Mouse (Mus musculus): Measurements from ENCODE around the gene Emc10. TPM values are rescaled to one million over a fixed set of nuclear protein-coding genes. Genes with fewer than 3 reads are reported as not detected.

Emc10 gene
- polyA plus RNA-seq, 1 experiment, result 67.7 TPM

GRCm38 (mm10) chr7:44498922-44499321 is 2.6 kb upstream of the Emc10 start:
- Histone ChIP-seq H3K4me1 (ENCODE audit: control insufficient read depth, insufficient read depth, low read length) (no peaks in the 10 kb centered on the region), H3K9me3 (replicated peaks; ENCODE audit: control insufficient read depth, insufficient read depth, low read length, poor library complexity, severe bottlenecking) (no peaks in the 10 kb centered on the region), H3K9ac (ENCODE audit: low read depth, poor library complexity, severe bottlenecking) (no peak overlapping the region), H3K36me3 (ENCODE audit: control insufficient read depth, insufficient read depth, low read length, poor library complexity, severe bottlenecking) (no peaks in the 10 kb centered on the region), H3K27ac (ENCODE audit: insufficient read depth, low read length) (no peak overlapping the region), H3K4me3 (ENCODE audit: low read depth, low read length) (no peak overlapping the region), H3K27me3 (ENCODE audit: control insufficient read depth, insufficient read depth, low read length, poor library complexity, severe bottlenecking) (no peaks in the 10 kb centered on the region)
- TF ChIP-seq EP300 (IDR thresholded peaks at IDR 0.05; ENCODE audit: insufficient read depth, low read depth, low read length) (no peak), POLR2A (IDR thresholded peaks at IDR 0.05; ENCODE audit: insufficient read depth, low read length) (no peak), CTCF (IDR thresholded peaks at IDR 0.05; ENCODE audit: low read depth, low read length) (no peak)

- no peaks in the 10 kb centered on the region for H3K4me1 ChIP-seq (ENCODE audit: control insufficient read depth, insufficient read depth, low read length)
- peak overlapping the region; percentile 62 for H3K9ac ChIP-seq (ENCODE audit: low read depth, poor library complexity, severe bottlenecking)
- H3K27me3 ChIP-seq (ENCODE audit: control insufficient read depth, insufficient read depth, low read length, poor library complexity, severe bottlenecking), result no peaks in the 10 kb centered on the region
- TF ChIP-seq CTCF (IDR thresholded peaks at IDR 0.05; ENCODE audit: low read depth, low read length) (no peak), POLR2A (IDR thresholded peaks at IDR 0.05; ENCODE audit: insufficient read depth, low read length) (no peak), EP300 (IDR thresholded peaks at IDR 0.05; ENCODE audit: insufficient read depth, low read depth, low read length) (no peak)
- peak overlapping the region; percentile 41 for H3K4me3 ChIP-seq (ENCODE audit: low read depth, low read length)
- H3K36me3 ChIP-seq (ENCODE audit: control insufficient read depth, insufficient read depth, low read length, poor library complexity, severe bottlenecking), result no peaks in the 10 kb centered on the region
- no peaks in the 10 kb centered on the region for H3K9me3 ChIP-seq (replicated peaks; ENCODE audit: control insufficient read depth, insufficient read depth, low read length, poor library complexity, severe bottlenecking)
- peak overlapping the region; percentile 31; the same call in 1 of the 2 replicates for H3K27ac ChIP-seq (ENCODE audit: insufficient read depth, low read length)
These were observed 1.2 kb upstream of the Emc10 start for GRCm38 (mm10) chr7:44497361-44498055.

GRCm38 (mm10) chr7:44496771-44497109 is 411 bp upstream of the Emc10 start:
- Histone ChIP-seq H3K27me3 (ENCODE audit: control insufficient read depth, insufficient read depth, low read length, poor library complexity, severe bottlenecking) (no peaks in the 10 kb centered on the region), H3K4me1 (ENCODE audit: control insufficient read depth, insufficient read depth, low read length) (no peaks in the 10 kb centered on the region), H3K9ac (ENCODE audit: low read depth, poor library complexity, severe bottlenecking) (peak overlapping the region; percentile 62), H3K36me3 (ENCODE audit: control insufficient read depth, insufficient read depth, low read length, poor library complexity, severe bottlenecking) (no peaks in the 10 kb centered on the region), H3K27ac (ENCODE audit: insufficient read depth, low read length) (peak overlapping the region; percentile 81), H3K9me3 (replicated peaks; ENCODE audit: control insufficient read depth, insufficient read depth, low read length, poor library complexity, severe bottlenecking) (no peaks in the 10 kb centered on the region), H3K4me3 (ENCODE audit: low read depth, low read length) (peak overlapping the region; percentile 81)
- TF ChIP-seq POLR2A (IDR thresholded peaks at IDR 0.05; ENCODE audit: insufficient read depth, low read length) (no peak), CTCF (IDR thresholded peaks at IDR 0.05; ENCODE audit: low read depth, low read length) (no peak), EP300 (IDR thresholded peaks at IDR 0.05; ENCODE audit: insufficient read depth, low read depth, low read length) (no peak)

GRCm38 (mm10) chr7:44495086-44495485 is 1.2 kb downstream of the Emc10 start:
- H3K9ac ChIP-seq (ENCODE audit: low read depth, poor library complexity, severe bottlenecking), result peak overlapping the region; percentile 80
- no peak for TF ChIP-seq EP300 (IDR thresholded peaks at IDR 0.05; ENCODE audit: insufficient read depth, low read depth, low read length)
- TF ChIP-seq CTCF (IDR thresholded peaks at IDR 0.05; ENCODE audit: low read depth, low read length), result no peak
- no peak for TF ChIP-seq POLR2A (IDR thresholded peaks at IDR 0.05; ENCODE audit: insufficient read depth, low read length)
- H3K36me3 ChIP-seq (ENCODE audit: control insufficient read depth, insufficient read depth, low read length, poor library complexity, severe bottlenecking), result no peaks in the 10 kb centered on the region
- H3K27ac ChIP-seq (ENCODE audit: insufficient read depth, low read length), result peak overlapping the region; percentile 62
- H3K9me3 ChIP-seq (replicated peaks; ENCODE audit: control insufficient read depth, insufficient read depth, low read length, poor library complexity, severe bottlenecking), result no peaks in the 10 kb centered on the region
- H3K4me3 ChIP-seq (ENCODE audit: low read depth, low read length), result peak overlapping the region; percentile 75
- H3K27me3 ChIP-seq (ENCODE audit: control insufficient read depth, insufficient read depth, low read length, poor library complexity, severe bottlenecking), result no peaks in the 10 kb centered on the region
- H3K4me1 ChIP-seq (ENCODE audit: control insufficient read depth, insufficient read depth, low read length), result no peaks in the 10 kb centered on the region

GRCm38 (mm10) chr7:44494681-44495080 is 1.6 kb downstream of the Emc10 start:
- no peaks in the 10 kb centered on the region for H3K9me3 ChIP-seq (replicated peaks; ENCODE audit: control insufficient read depth, insufficient read depth, low read length, poor library complexity, severe bottlenecking)
- H3K36me3 ChIP-seq (ENCODE audit: control insufficient read depth, insufficient read depth, low read length, poor library complexity, severe bottlenecking), result no peaks in the 10 kb centered on the region
- H3K27ac ChIP-seq (ENCODE audit: insufficient read depth, low read length), result no peak overlapping the region; the same call in 1 of the 2 replicates
- H3K4me3 ChIP-seq (ENCODE audit: low read depth, low read length), result peak overlapping the region; percentile 0; the same call in 1 of the 2 replicates
- H3K9ac ChIP-seq (ENCODE audit: low read depth, poor library complexity, severe bottlenecking), result no peak overlapping the region
- no peaks in the 10 kb centered on the region for H3K27me3 ChIP-seq (ENCODE audit: control insufficient read depth, insufficient read depth, low read length, poor library complexity, severe bottlenecking)
- H3K4me1 ChIP-seq (ENCODE audit: control insufficient read depth, insufficient read depth, low read length), result no peaks in the 10 kb centered on the region
- TF ChIP-seq POLR2A (IDR thresholded peaks at IDR 0.05; ENCODE audit: insufficient read depth, low read length) (no peak), EP300 (IDR thresholded peaks at IDR 0.05; ENCODE audit: insufficient read depth, low read depth, low read length) (0 out of 2 replicates have a peak, but pooled peaks have one; percentile 8), CTCF (IDR thresholded peaks at IDR 0.05; ENCODE audit: low read depth, low read length) (no peak)

GRCm38 (mm10) chr7:44492166-44492826 is 4.0 kb downstream of the Emc10 start:
- no peak overlapping the region for H3K4me3 ChIP-seq (ENCODE audit: low read depth, low read length)
- H3K36me3 ChIP-seq (ENCODE audit: control insufficient read depth, insufficient read depth, low read length, poor library complexity, severe bottlenecking), result no peaks in the 10 kb centered on the region
- H3K9ac ChIP-seq (ENCODE audit: low read depth, poor library complexity, severe bottlenecking), result no peak overlapping the region
- H3K4me1 ChIP-seq (ENCODE audit: control insufficient read depth, insufficient read depth, low read length), result no peaks in the 10 kb centered on the region
- no peak overlapping the region for H3K27ac ChIP-seq (ENCODE audit: insufficient read depth, low read length)
- TF ChIP-seq EP300 (IDR thresholded peaks at IDR 0.05; ENCODE audit: insufficient read depth, low read depth, low read length) (no peak), POLR2A (IDR thresholded peaks at IDR 0.05; ENCODE audit: insufficient read depth, low read length) (no peak), CTCF (IDR thresholded peaks at IDR 0.05; ENCODE audit: low read depth, low read length) (no peak)
- H3K27me3 ChIP-seq (ENCODE audit: control insufficient read depth, insufficient read depth, low read length, poor library complexity, severe bottlenecking), result no peaks in the 10 kb centered on the region
- no peaks in the 10 kb centered on the region for H3K9me3 ChIP-seq (replicated peaks; ENCODE audit: control insufficient read depth, insufficient read depth, low read length, poor library complexity, severe bottlenecking)
